Mouse (Mus musculus): ENCODE results near the gene Myadml2.

The Myadml2 gene

DNA sequence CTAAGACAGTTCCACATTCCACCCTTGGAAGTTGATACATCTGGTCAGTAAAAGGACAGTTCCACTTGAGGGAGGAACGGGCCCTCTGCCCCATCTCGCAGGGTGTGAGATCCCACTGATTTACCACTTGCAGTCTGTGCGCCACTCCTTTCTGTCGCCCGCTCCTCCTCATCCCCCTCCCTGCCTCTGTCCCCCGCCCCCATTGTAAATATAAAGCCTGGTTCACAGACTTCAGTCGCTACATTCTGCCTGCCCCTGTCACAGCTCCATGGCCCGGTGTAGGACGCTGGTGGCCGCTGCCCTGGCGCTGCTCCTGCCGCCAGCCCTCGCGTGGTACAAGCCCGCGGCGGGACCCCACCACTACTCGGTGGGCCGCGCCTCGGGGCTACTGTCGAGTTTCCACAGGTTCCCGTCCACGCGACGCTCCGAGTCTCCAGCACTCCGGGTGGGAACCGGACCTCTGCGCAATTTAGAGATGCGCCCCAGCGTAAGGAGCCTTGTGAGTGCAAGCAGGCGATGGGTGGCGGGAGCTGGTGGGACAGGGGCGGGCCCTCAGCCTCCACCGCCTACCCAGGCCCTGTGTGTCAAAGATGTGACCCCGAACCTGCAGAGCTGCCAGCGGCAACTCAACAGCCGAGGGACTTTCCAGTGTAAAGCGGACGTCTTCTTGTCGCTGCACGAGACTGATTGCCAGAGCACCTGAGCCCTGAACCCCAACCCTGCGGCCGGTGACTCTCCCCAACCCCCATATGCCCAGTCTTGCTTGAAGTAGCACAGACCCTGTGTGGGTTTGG, 39.5 kb downstream of the Myadml2 start, which contains the start of gene Npb:
TSS of gene Npb (plus strand) at position 237 of the 794 bp plus-strand sequence.
- DNase-seq: peak; percentile 22

DNA sequence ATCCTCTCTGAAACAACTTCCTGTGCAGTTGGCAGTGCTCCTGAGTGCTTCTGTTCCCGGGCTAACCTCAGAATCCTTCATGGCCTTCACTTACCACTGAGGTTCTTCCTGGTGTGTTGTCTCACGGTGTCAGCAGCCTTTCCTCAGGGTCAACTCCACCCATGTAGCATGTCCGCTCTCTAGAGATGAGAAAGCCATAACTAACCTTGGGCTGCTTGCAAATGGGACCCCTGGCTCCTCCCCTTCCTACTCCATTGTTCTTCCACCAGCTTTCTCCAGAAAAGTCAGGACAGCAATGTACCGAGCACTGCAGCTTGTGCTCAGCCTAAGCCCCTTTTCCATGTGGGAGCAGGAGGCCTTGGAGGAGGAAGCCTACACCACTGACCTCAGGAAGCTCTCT, 41.2 kb downstream of the Myadml2 start:
- DNase-seq: no peak

GRCm38 (mm10) chr11:120605667-120606066, 42.3 kb downstream of the Myadml2 start:
- no peak for DNase-seq

- no peak for DNase-seq
Measured at GRCm38 (mm10) chr11:120603545-120603944, 44.4 kb downstream of the Myadml2 start.

DNA sequence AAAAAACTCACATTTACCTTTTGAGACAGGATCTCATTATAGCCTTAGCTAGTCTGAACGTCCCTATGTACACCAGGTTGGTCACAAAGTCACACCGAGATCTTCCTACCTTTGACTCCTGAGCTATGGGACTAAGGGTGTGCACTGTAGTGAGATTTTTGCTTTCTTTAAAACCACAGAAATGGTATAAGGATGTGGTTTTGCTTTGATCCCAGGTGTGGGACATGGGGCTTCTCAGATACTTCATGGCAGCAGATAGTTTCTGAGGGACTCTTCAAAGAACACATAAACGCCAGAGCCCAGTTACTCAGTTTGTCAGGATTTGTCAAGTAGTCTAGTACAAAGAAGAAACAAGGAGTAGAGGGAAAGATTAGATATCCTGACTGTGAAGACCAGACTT, 47.2 kb downstream of the Myadml2 start:
- DNase-seq: no peak

GRCm38 (mm10) chr11:120598990-120599549, 48.9 kb downstream of the Myadml2 start:
- DNase-seq: no peak

DNA sequence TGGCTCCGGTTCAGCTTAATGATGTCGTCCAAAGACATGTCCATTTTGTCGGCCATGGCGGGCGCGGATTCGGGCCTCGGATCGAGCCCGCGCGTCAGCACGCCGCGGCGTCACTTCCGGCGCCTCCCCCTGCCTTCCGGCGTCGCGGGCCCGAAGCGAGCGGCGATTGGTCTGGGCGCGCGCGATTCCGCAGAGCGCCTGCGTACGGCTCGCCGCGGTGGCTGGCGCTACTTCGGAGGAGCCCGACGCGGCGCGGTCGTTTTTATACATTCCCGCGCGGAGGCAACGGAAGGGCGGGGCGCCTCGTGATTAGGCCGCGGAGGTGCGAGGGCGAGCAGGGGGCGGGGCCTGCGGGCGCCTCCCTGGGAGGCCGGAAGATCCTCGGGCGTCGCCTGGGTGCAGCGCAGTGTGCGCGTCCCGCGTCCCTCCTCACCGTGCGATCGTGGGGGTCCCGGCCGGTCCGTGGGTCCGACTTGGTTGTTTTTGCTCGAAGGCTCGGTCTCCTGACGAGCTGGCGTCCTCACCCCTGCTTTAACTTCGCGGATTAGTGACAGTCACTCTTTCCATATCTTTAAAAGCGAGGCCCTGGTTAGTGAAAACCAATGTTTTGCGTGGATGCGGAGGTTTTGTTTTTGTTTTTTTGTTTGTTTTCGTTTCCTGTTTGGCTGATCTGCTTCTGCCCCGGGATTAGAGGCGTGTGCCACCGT, 49.5 kb downstream of the Myadml2 start, which contains the start of the genes Alyref and Anapc11:
TSS of gene Alyref (minus strand) at position 83 of the 707 bp plus-strand sequence.
TSS of gene Anapc11 (plus strand) at position 139 of the 707 bp plus-strand sequence.
- DNase-seq: peak; percentile 99

GRCm38 (mm10) chr11:120597240-120598235, 50.4 kb downstream of the Myadml2 start:
- DNase-seq: peak; percentile 24
